Mouse (Mus musculus) MEL (cell line): ENCODE results near the gene Tnfrsf21.

Experiments used
- CHD1 ChIP-seq: IDR thresholded peaks from 2 replicates; pipeline ENCODE4 v1.6.1; 2012; ENCODE audit warnings: low read depth, mild to moderate bottlenecking, inconsistent platforms, low read length, improper control_type of control experiment
- EP300 ChIP-seq, 2 experiments: IDR thresholded peaks; 2 replicates each; pipeline ENCODE4 v1.6.1; 2011; ENCODE audit warnings: improper control_type of control experiment in 2 of 2, low read length in 2 of 2, low read depth in 1 of 2, mild to moderate bottlenecking in 1 of 2
- RAD21 ChIP-seq: IDR thresholded peaks from 2 replicates; pipeline ENCODE4 v1.6.1; 2011; ENCODE audit warnings: mild to moderate bottlenecking, low read depth, low read length, improper control_type of control experiment
- SIN3A ChIP-seq: IDR thresholded peaks from 2 replicates; pipeline ENCODE4 v1.6.1; 2012; ENCODE audit warnings: low read length, improper control_type of control experiment, inconsistent platforms
- TCF12 ChIP-seq: IDR thresholded peaks from 2 replicates; pipeline ENCODE4 v1.6.1; 2014; ENCODE audit warnings: low read depth, mild to moderate bottlenecking, inconsistent platforms, low read length, improper control_type of control experiment, moderate library complexity
- USF1 ChIP-seq: IDR thresholded peaks from 2 replicates; pipeline ENCODE4 v1.6.1; 2014; ENCODE audit warnings: low read depth, mild to moderate bottlenecking, inconsistent platforms, low read length, improper control_type of control experiment, moderate library complexity
- ZMIZ1 ChIP-seq: IDR thresholded peaks from 2 replicates; pipeline ENCODE4 v1.6.1; 2012; ENCODE audit warnings: low read depth, mild to moderate bottlenecking, inconsistent platforms, low read length, improper control_type of control experiment, moderate library complexity
- ZNF384 ChIP-seq: IDR thresholded peaks from 2 replicates; pipeline ENCODE4 v1.6.1; 2012; ENCODE audit warnings: low read depth, mild to moderate bottlenecking, inconsistent platforms, low read length, improper control_type of control experiment

DNA sequence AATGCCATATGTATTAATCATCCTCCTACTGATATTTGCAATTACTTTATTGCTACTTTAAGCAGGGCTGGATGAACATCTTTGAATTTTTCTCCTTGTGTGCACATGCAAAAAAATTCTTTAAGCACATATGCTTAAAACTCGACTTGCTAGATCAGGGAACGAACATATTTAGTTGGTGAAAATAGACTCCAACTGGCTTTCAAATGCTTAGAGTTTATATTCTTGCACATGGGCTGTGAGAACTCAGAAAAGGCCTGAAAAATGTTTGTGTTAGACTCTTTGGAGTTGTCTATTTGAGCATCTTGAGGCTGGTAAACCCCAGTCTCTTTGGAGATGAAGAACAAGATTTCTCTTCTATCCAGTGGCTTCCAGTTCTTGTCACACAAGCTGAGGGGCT is 48.2 kb upstream of the Tnfrsf21 start:
- TF ChIP-seq USF1 (no peak), SIN3A (no peak), RAD21 (no peak), TCF12 (no peak), ZMIZ1 (no peak), EP300 (IDR thresholded peaks at IDR 0.05; ENCODE audit: low read depth in 1 of 2, low read length in 2 of 2) (no peak), CHD1 (no peak), ZNF384 (no peak)
